Mouse (Mus musculus) CH12.LX (cell line): ENCODE measurements around the gene Krtap19-5. TPM values are rescaled to one million over a fixed set of nuclear protein-coding genes. Genes with fewer than 3 reads are reported as not detected.

Experiments
- DNase-seq: peaks from one replicate; pipeline ENCODE4 v3.0.0-alpha.2; 2013; ENCODE audit errors: extremely low read depth
- H3K27ac ChIP-seq: 2 replicates; pipeline ENCODE4 v1.5.1; 2012; ENCODE audit warnings: low read depth, mild to moderate bottlenecking, control low read depth, moderate library complexity; ENCODE audit not compliant: insufficient read depth
- H3K27me3 ChIP-seq: replicated peaks from 2 replicates; pipeline ENCODE3; 2012; ENCODE audit warnings: inconsistent platforms
- H3K36me3 ChIP-seq, 2 experiments: replicated peaks in 1 of 2; 2 replicates each; pipeline versions ENCODE3 to v1.6.1; 2012; ENCODE audit warnings: inconsistent platforms in 1 of 2, low read length in 1 of 2, mild to moderate bottlenecking in 1 of 2, mixed read lengths in 1 of 2, moderate library complexity in 1 of 2; ENCODE audit not compliant: control insufficient read depth in 1 of 2, insufficient read depth in 1 of 2
- H3K4me1 ChIP-seq, 2 experiments: 2 replicates each; pipeline ENCODE4 v1.6.1; 2012; ENCODE audit warnings: inconsistent platforms in 1 of 2, moderate library complexity in 1 of 2; ENCODE audit not compliant: insufficient read depth in 2 of 2, control insufficient read depth in 1 of 2
- H3K4me2 ChIP-seq: 2 replicates; pipeline ENCODE4 v1.6.1; 2012; ENCODE audit warnings: low read depth, mild to moderate bottlenecking, control low read depth; ENCODE audit not compliant: poor library complexity, insufficient read depth, severe bottlenecking
- H3K4me3 ChIP-seq, 3 experiments: fragments of 150-350 bp in 1 of 3; sonication (generic) in 1 of 3; replicated peaks in 1 of 3; 2 replicates each; pipeline versions ENCODE3 to v1.5.1; 2011 to 2012; ENCODE audit warnings: low read depth in 2 of 3, low read length in 2 of 3, mild to moderate bottlenecking in 2 of 3, moderate library complexity in 2 of 3, control low read depth in 1 of 3, improper control_type of control experiment in 1 of 3, inconsistent platforms in 1 of 3, mixed read lengths in 1 of 3; ENCODE audit not compliant: poor library complexity in 1 of 3
- H3K79me2 ChIP-seq: replicated peaks from 2 replicates; pipeline ENCODE4 v1.6.1; 2012; ENCODE audit warnings: mild to moderate bottlenecking, moderate library complexity; ENCODE audit not compliant: control insufficient read depth, poor library complexity, insufficient read depth, severe bottlenecking; ENCODE audit errors: extremely low read depth
- H3K9ac ChIP-seq: 2 replicates; pipeline ENCODE4 v1.6.1; 2012; ENCODE audit warnings: low read depth, mild to moderate bottlenecking, control low read depth, moderate library complexity; ENCODE audit not compliant: insufficient read depth
- H3K9me3 ChIP-seq: replicated peaks from 2 replicates; pipeline ENCODE3; 2012; ENCODE audit warnings: low read length, inconsistent platforms, mixed read lengths
- BHLHE40 ChIP-seq: IDR thresholded peaks from 2 replicates; pipeline ENCODE4 v1.6.1; 2011; ENCODE audit warnings: mild to moderate bottlenecking, low read depth, low read length, improper control_type of control experiment
- CHD1 ChIP-seq: IDR thresholded peaks from 2 replicates; pipeline ENCODE4 v1.6.1; 2012; ENCODE audit warnings: low read depth, low read length, improper control_type of control experiment, inconsistent platforms
- E2F4 ChIP-seq: IDR thresholded peaks from 2 replicates; pipeline ENCODE4 v1.6.1; 2011; ENCODE audit warnings: low read depth, low read length, improper control_type of control experiment; ENCODE audit not compliant: insufficient replicate concordance
- ETS1 ChIP-seq: conservative IDR thresholded peaks from 2 replicates; pipeline ENCODE4 v1.6.1; 2012; ENCODE audit warnings: low read depth, mild to moderate bottlenecking, inconsistent platforms, low read length, improper control_type of control experiment, moderate library complexity
- GABPA ChIP-seq: IDR thresholded peaks from 2 replicates; pipeline ENCODE4 v1.6.1; 2012; ENCODE audit warnings: low read depth, low read length, improper control_type of control experiment, inconsistent platforms; ENCODE audit not compliant: insufficient replicate concordance
- HCFC1 ChIP-seq: IDR thresholded peaks from 2 replicates; pipeline ENCODE4 v1.6.1; 2012; ENCODE audit warnings: low read depth, mild to moderate bottlenecking, inconsistent platforms, low read length, improper control_type of control experiment
- JUND ChIP-seq: conservative IDR thresholded peaks from 2 replicates; pipeline ENCODE4 v1.6.1; 2011; ENCODE audit warnings: low read depth, low read length, improper control_type of control experiment
- MAFK ChIP-seq: IDR thresholded peaks from 2 replicates; pipeline ENCODE4 v1.6.1; 2011; ENCODE audit warnings: low read length, improper control_type of control experiment; ENCODE audit not compliant: insufficient replicate concordance
- MAZ ChIP-seq: IDR thresholded peaks from 2 replicates; pipeline ENCODE4 v1.6.1; 2012; ENCODE audit warnings: low read depth, mild to moderate bottlenecking, inconsistent platforms, low read length, improper control_type of control experiment, moderate library complexity
- MEF2A ChIP-seq: IDR thresholded peaks from 2 replicates; pipeline ENCODE4 v1.6.1; 2014; ENCODE audit warnings: low read depth, mild to moderate bottlenecking, inconsistent platforms, low read length, improper control_type of control experiment, borderline replicate concordance
- NELFE ChIP-seq: IDR thresholded peaks from 2 replicates; pipeline ENCODE4 v1.6.1; 2011; ENCODE audit warnings: low read depth, low read length, improper control_type of control experiment
- NRF1 ChIP-seq: IDR thresholded peaks from 2 replicates; pipeline ENCODE4 v1.6.1; 2014; ENCODE audit warnings: low read depth, mild to moderate bottlenecking, inconsistent platforms, low read length, improper control_type of control experiment, moderate library complexity
- PAX5 ChIP-seq: IDR thresholded peaks from 2 replicates; pipeline ENCODE4 v1.6.1; 2012; ENCODE audit warnings: low read length, inconsistent platforms, mixed read lengths
- POLR2A ChIP-seq: IDR thresholded peaks from 2 replicates; pipeline ENCODE4 v1.6.1; 2011; ENCODE audit warnings: low read depth, mild to moderate bottlenecking, improper control_type of control experiment, low read length
- POLR2AphosphoS2 ChIP-seq: IDR thresholded peaks from 2 replicates; pipeline ENCODE4 v1.6.1; 2011; ENCODE audit warnings: low read depth, low read length, improper control_type of control experiment
- RAD21 ChIP-seq: IDR thresholded peaks from 2 replicates; pipeline ENCODE4 v1.6.1; 2011; ENCODE audit warnings: low read depth, mild to moderate bottlenecking, low read length, improper control_type of control experiment, moderate library complexity
- RCOR1 ChIP-seq: conservative IDR thresholded peaks from 2 replicates; pipeline ENCODE4 v1.6.1; 2012; ENCODE audit warnings: low read depth, mild to moderate bottlenecking, inconsistent platforms, low read length, improper control_type of control experiment
- SIN3A ChIP-seq: IDR thresholded peaks from 2 replicates; pipeline ENCODE4 v1.6.1; 2012; ENCODE audit warnings: low read length, improper control_type of control experiment, inconsistent platforms
- TCF12 ChIP-seq: IDR thresholded peaks from 2 replicates; pipeline ENCODE4 v1.6.1; 2014; ENCODE audit warnings: low read depth, mild to moderate bottlenecking, inconsistent platforms, low read length, improper control_type of control experiment
- USF1 ChIP-seq: IDR thresholded peaks from 2 replicates; pipeline ENCODE4 v1.6.1; 2014; ENCODE audit warnings: low read depth, mild to moderate bottlenecking, inconsistent platforms, low read length, improper control_type of control experiment
- ZC3H11A ChIP-seq: IDR thresholded peaks from 2 replicates; pipeline ENCODE4 v1.6.1; 2012; ENCODE audit warnings: low read depth, mild to moderate bottlenecking, inconsistent platforms, low read length, improper control_type of control experiment
- ZMIZ1 ChIP-seq: IDR thresholded peaks from 2 replicates; pipeline ENCODE4 v1.6.1; 2012; ENCODE audit warnings: low read depth, mild to moderate bottlenecking, inconsistent platforms, low read length, improper control_type of control experiment
- dilution Hi-C: fragments of 300-500 bp; cut with MboI; formaldehyde crosslinking; loops from 2 replicates; pipeline ENCODE4 v1.14.3; 2020; ENCODE audit warnings: low sequenced_read_pairs; ENCODE audit not compliant: extremely low pct_unique_long_range_greater_than_20kb, extremely low pct_ligation_motif_present
- in situ Hi-C: fragments of 300-500 bp; cut with MboI; formaldehyde crosslinking; loops from 3 replicates; pipeline ENCODE4 v1.14.3; 2019; ENCODE audit warnings: low sequenced_read_pairs, low pct_ligation_motif_present, low pct_unique_long_range_greater_than_20kb, mixed read lengths
- polyA plus RNA-seq: library from polyadenylated mRNA; unstranded; fragments of >175 nt; gene quantifications from 2 replicates; pipeline ENCODE4 v1.2.1, GENCODE M21; 2012; ENCODE audit warnings: low read depth; ENCODE audit not compliant: insufficient read length
- total RNA-seq, 2 experiments: library from RNA; depleted of rRNA; stranded (reverse); fragments of 300-350 nt in 1 of 2; fragments of >200 nt in 1 of 2; gene quantifications; 2 replicates each; pipeline ENCODE4 v1.2.3; 2012 to 2014

Krtap19-5 gene
- total and polyA plus RNA-seq, 3 experiments, result not detected

DNA sequence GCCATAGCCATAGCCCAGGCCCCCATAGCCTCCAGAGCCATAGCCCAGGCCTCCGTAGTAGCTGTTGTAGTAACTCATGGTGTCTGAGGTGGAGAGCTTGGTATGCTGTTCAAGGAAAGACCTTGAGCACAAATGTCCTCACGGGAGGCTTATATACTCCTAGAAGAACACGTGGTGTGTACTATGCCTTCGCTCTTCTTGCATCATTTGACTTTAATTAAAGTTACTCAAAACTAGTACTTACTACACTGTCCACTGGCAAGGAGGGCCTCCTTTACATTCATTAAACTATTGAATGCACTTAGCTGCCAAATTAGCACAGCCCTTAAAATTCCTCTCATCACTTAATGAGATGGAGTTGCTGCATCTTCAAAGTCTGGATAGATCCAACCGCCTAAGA is 11.3 kb downstream of the Krtap19-5 start, which contains the start of gene Krtap19-4:
Gene Krtap19-4 (minus strand): TSS at position 101 of the 400 bp plus-strand sequence.
- dilution Hi-C loops (no loop called here), in situ Hi-C loops (no loop called here)
- Histone ChIP-seq H3K79me2 (no peaks in the 10 kb centered on the region), H3K36me3 (no peaks in the 10 kb centered on the region), H3K4me2 (no peak within 1 kb of the TSS), H3K4me3 (no peak within 1 kb of the TSS), H3K9me3 (peaks cover 43% of the 10 kb centered on the region), H3K27ac (no peak within 1 kb of the TSS), H3K4me1 (no peaks in the 10 kb centered on the region), H3K9ac (no peak within 1 kb of the TSS), H3K27me3 (no peaks in the 10 kb centered on the region)
- DNase-seq, result no peak
- TF ChIP-seq GABPA (no peak), ETS1 (no peak), SIN3A (no peak), PAX5 (no peak), USF1 (no peak), NELFE (no peak), MEF2A (no peak), CHD1 (no peak)

DNA sequence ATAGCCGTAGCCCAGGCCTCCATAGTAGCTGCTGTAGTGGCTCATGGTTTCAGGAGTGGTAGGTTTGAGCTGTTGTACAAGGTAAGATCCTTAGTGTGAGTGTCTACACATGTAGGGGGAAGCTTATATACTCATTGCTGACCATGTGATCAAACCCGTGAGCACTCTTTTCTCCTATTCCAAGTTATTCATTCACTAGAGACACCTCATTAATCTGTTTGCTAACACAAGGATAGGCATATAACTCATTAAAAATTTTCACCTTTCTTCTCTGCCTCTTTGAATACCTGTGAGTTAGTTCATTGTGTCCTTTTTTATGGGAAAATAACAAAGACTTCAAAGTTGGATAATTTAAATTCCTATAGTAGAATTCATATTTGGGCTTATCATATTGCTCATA is 18.3 kb downstream of the Krtap19-5 start, which contains the start of gene Krtap19-3:
Gene Krtap19-3 (minus strand): TSS at position 101 of the 400 bp plus-strand sequence.
- in situ Hi-C loops, result no loop called here
- Histone ChIP-seq H3K9me3 (peaks cover 21% of the 10 kb centered on the region), H3K36me3 (no peaks in the 10 kb centered on the region), H3K4me1 (no peaks in the 10 kb centered on the region), H3K4me3 (no peak within 1 kb of the TSS), H3K4me2 (no peak within 1 kb of the TSS), H3K27ac (no peak within 1 kb of the TSS), H3K9ac (no peak within 1 kb of the TSS), H3K79me2 (no peaks in the 10 kb centered on the region), H3K27me3 (no peaks in the 10 kb centered on the region)
- TF ChIP-seq NELFE (no peak), TCF12 (no peak), JUND (no peak), NRF1 (no peak), ZMIZ1 (no peak), USF1 (no peak), BHLHE40 (no peak), ETS1 (no peak), ZC3H11A (no peak), MAZ (no peak), CHD1 (no peak), E2F4 (no peak), POLR2AphosphoS2 (no peak), RCOR1 (no peak), POLR2A (no peak), HCFC1 (no peak), RAD21 (no peak), MAFK (no peak)
- dilution Hi-C loops, result no loop called here
- no peak for DNase-seq
